Mouse (Mus musculus) CD4-positive helper T cell, adult 2 months (primary cell): ENCODE data around the gene Wars.

Experiments used
- DNase-seq: peaks from one replicate; pipeline ENCODE4 v3.0.0-alpha.2; 2012; ENCODE audit warnings: low read depth, missing footprints, low spot score

Wars gene

GRCm38 (mm10) chr12:108826282-108826957 is 67.6 kb downstream of the Wars start:
- no peak for DNase-seq

- no peak for DNase-seq
Observed at GRCm38 (mm10) chr12:108825561-108826224, 68.3 kb downstream of the Wars start.

DNA sequence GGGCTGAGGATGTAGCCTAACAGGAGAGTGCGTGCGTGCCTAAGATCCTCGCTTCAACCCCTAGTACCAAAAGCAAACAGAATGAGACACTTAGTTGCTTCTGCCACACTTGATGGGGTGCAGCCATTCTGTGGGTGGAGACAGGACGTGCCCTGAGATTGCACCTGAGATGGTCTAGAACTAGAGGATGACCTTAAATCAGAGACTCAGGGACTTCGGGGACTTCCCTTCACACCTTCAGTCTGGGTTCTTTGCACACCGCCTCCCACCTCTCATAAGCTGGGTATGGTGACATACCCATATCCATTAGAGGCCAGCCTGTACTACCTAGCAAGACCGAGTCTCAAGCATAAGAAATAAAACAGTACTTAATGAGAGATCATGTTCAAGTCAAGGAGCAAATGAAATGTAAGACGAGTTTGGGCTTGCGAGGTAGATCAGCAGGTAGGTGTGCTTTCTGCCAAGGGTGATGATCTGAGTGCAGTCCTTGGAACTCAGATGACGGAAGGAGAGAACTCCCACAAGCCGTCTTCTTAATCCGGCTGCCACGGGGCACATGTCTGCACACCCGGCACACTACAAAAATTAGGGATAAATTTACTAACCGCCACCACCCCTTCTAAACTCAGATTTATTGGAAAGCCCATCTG is 69.6 kb downstream of the Wars start:
- DNase-seq: no peak

DNA sequence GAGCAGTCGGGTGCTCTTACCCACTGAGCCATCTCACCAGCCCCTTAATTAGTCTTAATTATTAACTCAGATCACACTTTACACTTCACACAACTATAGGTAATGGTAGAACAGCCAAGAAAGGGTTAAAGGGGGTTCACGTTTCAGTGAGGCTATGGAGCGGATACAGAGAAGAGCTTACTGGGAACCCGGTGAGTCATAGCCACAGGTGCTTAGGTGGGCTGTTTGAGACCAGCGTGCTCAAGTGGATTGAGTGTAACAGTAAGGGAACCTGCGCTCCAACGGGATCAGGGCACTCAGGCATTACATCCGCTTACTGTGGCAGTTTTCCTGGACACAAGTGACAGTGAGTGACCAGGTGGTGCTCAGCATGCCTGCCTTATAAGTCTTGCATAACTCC is 70.9 kb downstream of the Wars start:
- DNase-seq: no peak

DNA sequence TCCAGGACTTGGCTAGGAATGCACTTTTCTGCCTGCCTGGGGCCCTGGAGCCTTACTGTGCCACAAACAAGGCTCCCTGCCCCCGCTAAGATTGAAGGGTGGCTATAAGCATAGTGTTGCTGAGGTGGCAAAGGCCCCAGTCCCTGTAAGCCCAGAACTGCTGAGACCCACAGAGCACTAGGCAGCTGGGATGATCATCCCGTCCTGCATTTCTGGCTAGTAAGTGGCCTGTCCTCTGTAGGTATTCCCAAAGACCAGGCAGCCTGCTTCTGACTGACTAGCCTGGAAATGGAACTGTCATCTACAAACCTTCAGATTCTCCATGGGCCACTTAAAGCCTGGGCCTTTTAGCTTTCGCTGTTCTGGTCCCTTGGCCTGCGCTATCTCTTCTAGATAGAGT is 73.5 kb downstream of the Wars start:
- DNase-seq: no peak

DNA sequence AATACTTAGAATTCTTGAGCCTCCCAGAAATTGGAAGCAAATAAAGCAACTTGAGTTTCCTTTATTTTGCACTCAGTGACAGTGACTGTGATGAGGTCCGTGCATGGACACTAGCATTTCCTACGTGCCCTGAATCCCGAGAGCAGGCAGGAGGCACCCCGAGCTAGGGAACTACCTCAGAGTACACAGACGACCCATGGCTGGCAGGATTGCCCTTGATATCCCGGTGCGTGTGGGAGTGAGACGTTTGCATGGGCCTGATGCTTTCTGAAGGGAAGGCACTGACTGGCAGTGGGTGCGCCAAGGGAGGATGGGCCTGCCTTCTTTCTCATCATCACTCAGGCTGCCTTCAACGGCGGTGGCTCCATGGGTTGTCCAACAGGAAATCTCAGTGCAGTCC is 77.4 kb downstream of the Wars start:
- no peak for DNase-seq

- no peak for DNase-seq
Observed at GRCm38 (mm10) chr12:108814470-108814869, 79.5 kb downstream of the Wars start.

DNA sequence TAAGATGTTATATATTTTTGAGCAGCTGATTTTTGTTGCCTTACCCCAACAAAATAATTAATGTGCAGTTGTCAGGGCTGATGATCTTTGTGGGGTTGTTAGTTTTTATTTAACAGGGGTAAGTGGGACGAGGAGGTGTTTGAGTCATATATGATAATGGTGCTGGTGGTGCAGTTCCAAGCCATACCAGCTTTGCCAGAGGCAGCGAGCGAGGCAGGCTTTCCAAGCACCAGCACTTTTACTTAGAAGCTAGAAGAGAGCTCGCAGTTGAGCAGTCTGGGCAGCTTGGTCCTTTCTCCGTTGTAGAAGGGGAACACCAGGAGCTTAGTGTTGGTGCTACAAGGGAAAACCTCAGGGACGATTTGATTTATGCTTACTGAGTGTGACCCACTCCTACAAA is 81.5 kb downstream of the Wars start:
- no peak for DNase-seq

DNA sequence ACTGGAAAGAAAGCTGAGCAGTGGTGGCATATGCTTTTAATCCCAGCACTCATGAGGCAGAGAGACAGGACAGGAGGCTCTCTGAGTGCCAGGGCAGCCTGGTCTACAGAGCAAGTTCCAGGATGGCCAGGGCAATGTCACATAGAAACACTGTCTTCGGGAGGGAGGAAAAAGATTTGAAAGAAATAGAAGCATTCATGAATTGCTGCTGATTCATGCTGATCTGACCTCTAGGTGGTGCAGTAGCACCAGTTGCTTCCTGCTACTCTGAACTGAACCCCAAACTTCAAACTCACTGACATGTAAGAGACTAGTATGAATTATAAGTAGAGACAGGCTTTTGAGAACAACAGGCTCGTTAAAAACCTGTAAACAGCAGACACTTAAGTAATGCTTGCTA is 82.8 kb downstream of the Wars start:
- DNase-seq: peak; percentile 48

- no peak for DNase-seq
Observed at GRCm38 (mm10) chr12:108810309-108810708, 83.7 kb downstream of the Wars start.
